Mouse (Mus musculus) erythroblast, embryonic 14.5 days (primary cell): Measurements from ENCODE around the gene Cfap99. TPM values are rescaled to one million over a fixed set of nuclear protein-coding genes. Genes with fewer than 3 reads are reported as not detected.

Source experiments
- H3K27me3 ChIP-seq: 2 replicates; pipeline ENCODE4 v1.6.1; 2012; ENCODE audit warnings: inconsistent platforms; ENCODE audit not compliant: control insufficient read depth
- H3K36me3 ChIP-seq: 2 replicates; pipeline ENCODE4 v1.6.1; 2012; ENCODE audit warnings: mild to moderate bottlenecking, inconsistent platforms; ENCODE audit not compliant: control insufficient read depth
- H3K4me1 ChIP-seq: 2 replicates; pipeline ENCODE4 v1.6.1; 2012; ENCODE audit warnings: inconsistent platforms; ENCODE audit not compliant: control insufficient read depth
- H3K4me3 ChIP-seq: replicated peaks from 2 replicates; pipeline ENCODE3; 2012; ENCODE audit warnings: moderate library complexity, mild to moderate bottlenecking, inconsistent platforms
- H3K9me3 ChIP-seq: 2 replicates; pipeline ENCODE4 v1.6.1; 2012; ENCODE audit warnings: low read length, inconsistent platforms, mixed read lengths; ENCODE audit not compliant: control insufficient read depth
- GATA1 ChIP-seq: IDR thresholded peaks from 2 replicates; pipeline ENCODE4 v1.6.1; 2012; ENCODE audit warnings: low read length, inconsistent platforms, mixed read lengths
- TAL1 ChIP-seq: IDR thresholded peaks from 3 replicates; pipeline ENCODE4 v1.6.1; 2012; ENCODE audit warnings: low read length, inconsistent platforms, mixed read lengths
- polyA plus RNA-seq: library from polyadenylated mRNA; stranded (reverse); fragments of >175 nt; gene quantifications from 2 replicates; pipeline ENCODE4 v1.2.3, GENCODE M21; 2012

Cfap99 gene
- polyA plus RNA-seq, 1 experiment = not detected

- H3K4me3 ChIP-seq = no peak overlapping the region
- no peaks in the 10 kb centered on the region for H3K27me3 ChIP-seq
- TF ChIP-seq TAL1 = no peak
- TF ChIP-seq GATA1 = no peak
- H3K9me3 ChIP-seq = no peaks in the 10 kb centered on the region
- H3K36me3 ChIP-seq = no peaks in the 10 kb centered on the region
- no peaks in the 10 kb centered on the region for H3K4me1 ChIP-seq
These were observed 34.1 kb upstream of the Cfap99 start for GRCm38 (mm10) chr5:34254309-34254708.

GRCm38 (mm10) chr5:34255189-34255588 is 33.2 kb upstream of the Cfap99 start:
- TF ChIP-seq TAL1 (no peak), GATA1 (no peak)
- no peaks in the 10 kb centered on the region for H3K36me3 ChIP-seq

GRCm38 (mm10) chr5:34259172-34259816 is 29.1 kb upstream of the Cfap99 start:
- no peak overlapping the region for H3K4me3 ChIP-seq
- no peaks in the 10 kb centered on the region for H3K9me3 ChIP-seq

More at GRCm38 (mm10) chr5:34255189-34255588, 33.2 kb upstream of the Cfap99 start:
- H3K27me3 ChIP-seq = no peaks in the 10 kb centered on the region
- H3K9me3 ChIP-seq = no peaks in the 10 kb centered on the region
- no peak overlapping the region for H3K4me3 ChIP-seq
- H3K4me1 ChIP-seq = no peaks in the 10 kb centered on the region

GRCm38 (mm10) chr5:34266065-34266464 is 22.3 kb upstream of the Cfap99 start:
- no peaks in the 10 kb centered on the region for H3K27me3 ChIP-seq
- no peak overlapping the region for H3K4me3 ChIP-seq
- no peaks in the 10 kb centered on the region for H3K36me3 ChIP-seq
- no peak for TF ChIP-seq TAL1
- peaks cover 19% of the 10 kb centered on the region for H3K4me1 ChIP-seq
- no peaks in the 10 kb centered on the region for H3K9me3 ChIP-seq

More at GRCm38 (mm10) chr5:34259172-34259816, 29.1 kb upstream of the Cfap99 start:
- TF ChIP-seq GATA1 (no peak), TAL1 (no peak)
- H3K36me3 ChIP-seq = no peaks in the 10 kb centered on the region
- H3K4me1 ChIP-seq = no peaks in the 10 kb centered on the region
- no peaks in the 10 kb centered on the region for H3K27me3 ChIP-seq

- Histone ChIP-seq H3K9me3 (no peaks in the 10 kb centered on the region), H3K27me3 (no peaks in the 10 kb centered on the region), H3K4me1 (peaks cover 20% of the 10 kb centered on the region), H3K4me3 (no peak overlapping the region), H3K36me3 (no peaks in the 10 kb centered on the region)
- TF ChIP-seq TAL1 (no peak), GATA1 (no peak)
These were observed 19.0 kb upstream of the Cfap99 start for GRCm38 (mm10) chr5:34269197-34269920.

- peaks cover 20% of the 10 kb centered on the region for H3K4me1 ChIP-seq
- no peaks in the 10 kb centered on the region for H3K36me3 ChIP-seq
- H3K27me3 ChIP-seq = no peaks in the 10 kb centered on the region
- TF ChIP-seq GATA1 (no peak), TAL1 (no peak)
- H3K9me3 ChIP-seq = no peaks in the 10 kb centered on the region
- H3K4me3 ChIP-seq = no peak overlapping the region
These were observed 18.4 kb upstream of the Cfap99 start for GRCm38 (mm10) chr5:34269921-34270465.

GRCm38 (mm10) chr5:34271743-34272142 is 16.7 kb upstream of the Cfap99 start:
- TF ChIP-seq TAL1 = no peak
- no peak for TF ChIP-seq GATA1
- no peaks in the 10 kb centered on the region for H3K9me3 ChIP-seq
- peaks cover 18% of the 10 kb centered on the region for H3K4me1 ChIP-seq
- no peaks in the 10 kb centered on the region for H3K36me3 ChIP-seq
- H3K27me3 ChIP-seq = no peaks in the 10 kb centered on the region
- no peak overlapping the region for H3K4me3 ChIP-seq

GRCm38 (mm10) chr5:34273251-34273681 is 15.1 kb upstream of the Cfap99 start:
- Histone ChIP-seq H3K4me3 (no peak overlapping the region), H3K9me3 (no peaks in the 10 kb centered on the region), H3K27me3 (no peaks in the 10 kb centered on the region), H3K4me1 (peaks cover 18% of the 10 kb centered on the region), H3K36me3 (no peaks in the 10 kb centered on the region)
- no peak for TF ChIP-seq GATA1
- no peak for TF ChIP-seq TAL1

- Histone ChIP-seq H3K4me1 (peaks cover 16% of the 10 kb centered on the region), H3K4me3 (no peak overlapping the region), H3K9me3 (no peaks in the 10 kb centered on the region), H3K27me3 (0 out of 2 replicates have a peak, but pooled peaks cover 3% of the 10 kb centered on the region), H3K36me3 (no peaks in the 10 kb centered on the region)
- TF ChIP-seq GATA1 (no peak), TAL1 (no peak)
These were observed 14.1 kb upstream of the Cfap99 start for GRCm38 (mm10) chr5:34274268-34274667.
